Mouse (Mus musculus): ENCODE results near the gene Zer1. TPM values are rescaled to one million over a fixed set of nuclear protein-coding genes. Genes with fewer than 3 reads are reported as not detected.
"Not testable (repeated sequence)": the region's sequence is repeated elsewhere in the genome, so short reads cannot be mapped to it uniquely, and the experiment has no call there.

The Zer1 gene
- polyA plus RNA-seq, 1 experiment = 7.2 TPM

DNA sequence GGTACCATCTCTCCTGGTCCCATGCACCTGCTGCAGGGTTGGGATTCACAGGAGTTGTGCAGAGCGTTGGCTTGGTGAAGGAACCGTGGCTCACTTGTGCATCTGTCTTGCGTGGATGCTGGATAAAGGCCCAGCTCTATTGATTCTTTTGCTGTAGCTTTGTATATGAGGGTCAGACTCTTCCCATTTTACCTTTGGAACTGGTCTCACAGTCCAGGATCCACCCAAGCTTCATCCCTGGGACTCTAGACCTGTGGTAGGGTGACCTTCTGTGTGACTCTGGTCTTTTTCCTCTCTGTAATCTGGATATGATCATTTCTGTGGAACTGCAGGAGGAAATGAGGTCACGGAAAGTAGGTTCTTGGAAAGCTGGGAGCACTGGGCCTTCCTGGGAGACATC lies 20.1 kb upstream of the Zer1 start:
- H3K4me3 ChIP-seq (ENCODE audit: insufficient read depth, poor library complexity, severe bottlenecking) = no peak overlapping the region
- no peak overlapping the region for H3ac ChIP-seq (ENCODE audit: control insufficient read depth, insufficient read length, low read depth)
- H3K79me3 ChIP-seq (ENCODE audit: low read depth) = no peaks in the 10 kb centered on the region
- TF ChIP-seq MYOG (IDR thresholded peaks at IDR 0.05; ENCODE audit: control insufficient read depth, extremely low read depth, insufficient read length) = no peak
- TF ChIP-seq CTCF (IDR thresholded peaks at IDR 0.05; ENCODE audit: control insufficient read depth, insufficient read depth, insufficient read length) = no peak
- no peak for TF ChIP-seq FOSL1 (IDR thresholded peaks at IDR 0.05; ENCODE audit: insufficient read depth, low read length, poor library complexity, severe bottlenecking)
- no peak for TF ChIP-seq MAX (IDR thresholded peaks at IDR 0.05)
- TF ChIP-seq CEBPB (IDR thresholded peaks at IDR 0.05; ENCODE audit: low read depth) = no peak
- no peak for TF ChIP-seq MYOD1 (IDR thresholded peaks at IDR 0.05; ENCODE audit: control insufficient read depth, insufficient read length, low read depth)
- no peak for TF ChIP-seq USF1 (IDR thresholded peaks at IDR 0.05; ENCODE audit: low read depth)
- no peaks in the 10 kb centered on the region for H3K79me2 ChIP-seq (ENCODE audit: control insufficient read depth, insufficient read depth)
- H3K27me3 ChIP-seq (ENCODE audit: control insufficient read depth, insufficient read depth, insufficient read length) = no peaks in the 10 kb centered on the region
- peaks cover 57% of the 10 kb centered on the region for H3K36me3 ChIP-seq (ENCODE audit: control insufficient read depth, insufficient read depth)

DNA sequence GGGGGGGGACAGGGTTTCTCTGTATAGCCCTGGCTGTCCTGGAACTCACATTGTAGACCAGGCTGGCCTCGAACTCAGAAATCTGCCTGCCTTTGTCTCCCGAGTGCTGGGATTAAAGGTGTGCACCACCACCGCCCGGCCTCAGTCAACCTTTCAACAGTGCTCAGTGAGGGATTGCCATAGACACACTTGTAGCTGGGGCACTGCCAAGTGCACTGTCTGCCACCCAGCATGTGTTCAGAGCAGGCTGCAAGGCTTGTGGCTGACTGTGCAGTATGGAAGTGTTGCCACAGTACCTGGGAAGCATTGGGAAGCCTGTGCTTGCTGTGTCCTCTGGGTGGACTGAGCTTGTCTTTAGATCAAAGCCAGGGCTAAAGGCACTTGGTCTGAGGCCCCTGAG lies 15.6 kb upstream of the Zer1 start:
- H3K79me3 ChIP-seq (ENCODE audit: low read depth); H3ac ChIP-seq (ENCODE audit: control insufficient read depth, insufficient read length, low read depth); H3K4me3 ChIP-seq (ENCODE audit: insufficient read depth, poor library complexity, severe bottlenecking); H3K27me3 ChIP-seq (ENCODE audit: control insufficient read depth, insufficient read depth, insufficient read length): not testable (repeated sequence)
- Histone ChIP-seq H3K79me2 (ENCODE audit: control insufficient read depth, insufficient read depth) (peaks cover 22% of the 10 kb centered on the region), H3K36me3 (ENCODE audit: control insufficient read depth, insufficient read depth) (peaks cover 53% of the 10 kb centered on the region)

DNA sequence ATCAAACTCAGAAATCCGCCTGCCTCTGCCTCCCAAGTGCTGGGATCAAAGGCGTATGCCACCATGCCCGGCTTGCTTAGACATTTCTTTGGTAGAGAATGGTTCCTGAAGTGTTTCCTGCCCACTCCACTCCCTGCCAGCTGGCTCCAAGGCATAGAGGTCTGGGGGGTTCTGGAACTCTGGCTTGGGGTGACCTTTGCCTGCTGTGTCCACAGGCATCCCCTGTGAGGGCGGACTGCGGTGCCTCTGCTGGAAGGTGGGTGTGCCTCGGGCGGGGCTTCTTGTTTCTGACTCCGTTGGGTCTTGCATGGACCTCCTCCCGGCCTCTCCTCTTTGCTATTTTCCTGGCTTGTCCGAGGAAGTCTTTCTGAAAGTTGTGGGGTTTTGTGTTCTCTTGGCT lies 12.1 kb upstream of the Zer1 start:
- Histone ChIP-seq H3ac (ENCODE audit: control insufficient read depth, insufficient read length, low read depth) (no peak overlapping the region), H3K36me3 (ENCODE audit: control insufficient read depth, insufficient read depth) (peaks cover 36% of the 10 kb centered on the region), H3K79me2 (ENCODE audit: control insufficient read depth, insufficient read depth) (peaks cover 36% of the 10 kb centered on the region), H3K4me3 (ENCODE audit: insufficient read depth, poor library complexity, severe bottlenecking) (no peak overlapping the region), H3K27me3 (ENCODE audit: control insufficient read depth, insufficient read depth, insufficient read length) (no peaks in the 10 kb centered on the region), H3K79me3 (ENCODE audit: low read depth) (peaks cover 4% of the 10 kb centered on the region)
- TF ChIP-seq MYOD1 (IDR thresholded peaks at IDR 0.05; ENCODE audit: control insufficient read depth, insufficient read length, low read depth) = no peak

DNA sequence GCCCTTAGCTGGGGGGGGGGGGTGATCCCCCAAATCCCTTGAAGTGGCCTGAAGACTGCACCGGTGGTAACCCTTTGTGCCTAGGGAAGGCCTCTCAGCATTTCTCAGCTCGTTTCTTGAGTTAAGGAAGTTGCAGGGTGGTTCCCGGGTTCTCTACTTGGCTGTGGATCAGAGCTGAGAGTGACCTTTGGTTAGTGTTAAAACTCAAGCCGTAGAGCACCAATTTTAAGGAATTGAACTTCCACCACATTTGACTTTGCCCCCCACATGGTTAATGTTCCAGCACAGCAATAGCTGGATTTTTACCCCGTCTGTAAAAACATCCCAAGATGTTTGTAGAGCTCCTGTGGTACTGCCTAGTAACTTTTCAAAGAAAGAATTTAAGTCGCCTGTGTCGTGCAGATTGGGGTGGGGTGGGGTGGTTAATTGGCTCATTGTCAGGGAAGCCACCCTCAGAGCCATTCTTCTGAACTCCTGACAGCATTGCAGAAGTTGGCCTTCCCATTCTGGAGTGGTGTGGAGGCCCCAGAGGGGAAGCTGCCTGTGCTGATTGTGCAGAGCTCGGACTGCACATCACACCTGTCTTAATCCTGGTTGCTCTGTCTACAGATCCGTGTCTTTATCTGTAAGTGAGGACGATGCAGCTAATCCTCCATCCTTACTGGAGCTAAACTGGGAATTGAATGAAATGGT lies 10.7 kb upstream of the Zer1 start:
- Histone ChIP-seq H3K27me3 (ENCODE audit: control insufficient read depth, insufficient read depth, insufficient read length) (no peaks in the 10 kb centered on the region), H3K79me3 (ENCODE audit: low read depth) (peaks cover 4% of the 10 kb centered on the region), H3K4me3 (ENCODE audit: insufficient read depth, poor library complexity, severe bottlenecking) (peak overlapping the region; percentile 92), H3ac (ENCODE audit: control insufficient read depth, insufficient read length, low read depth) (no peak overlapping the region), H3K36me3 (ENCODE audit: control insufficient read depth, insufficient read depth) (peaks cover 22% of the 10 kb centered on the region), H3K79me2 (ENCODE audit: control insufficient read depth, insufficient read depth) (peaks cover 36% of the 10 kb centered on the region)
- TF ChIP-seq CTCF (IDR thresholded peaks at IDR 0.05; ENCODE audit: control insufficient read depth, insufficient read depth, insufficient read length) (no peak), CEBPB (IDR thresholded peaks at IDR 0.05; ENCODE audit: low read depth) (no peak)

DNA sequence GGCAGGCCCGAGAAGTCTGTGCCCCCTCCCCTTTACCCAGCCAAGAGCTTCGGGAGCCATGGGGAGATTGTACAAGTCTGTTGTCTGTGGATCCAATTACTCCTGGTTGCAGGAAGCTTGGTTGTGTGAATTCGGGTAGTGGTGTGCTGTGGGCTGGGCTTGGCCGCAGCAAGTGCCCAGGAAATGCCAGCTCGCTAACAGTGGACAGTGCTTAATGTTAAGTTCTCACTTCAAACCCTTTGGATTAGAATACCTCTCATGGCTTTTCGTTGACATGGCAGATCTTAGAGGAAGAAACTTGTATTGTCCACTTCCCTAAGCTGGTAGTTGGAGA lies 10.0 kb upstream of the Zer1 start:
- Histone ChIP-seq H3K79me2 (ENCODE audit: control insufficient read depth, insufficient read depth) (peaks cover 36% of the 10 kb centered on the region), H3K27me3 (ENCODE audit: control insufficient read depth, insufficient read depth, insufficient read length) (no peaks in the 10 kb centered on the region), H3ac (ENCODE audit: control insufficient read depth, insufficient read length, low read depth) (peak overlapping the region; percentile 95), H3K36me3 (ENCODE audit: control insufficient read depth, insufficient read depth) (peaks cover 20% of the 10 kb centered on the region), H3K4me3 (ENCODE audit: insufficient read depth, poor library complexity, severe bottlenecking) (peak overlapping the region; percentile 92), H3K79me3 (ENCODE audit: low read depth) (peaks cover 4% of the 10 kb centered on the region)
- TF ChIP-seq USF1 (IDR thresholded peaks at IDR 0.05; ENCODE audit: low read depth) (no peak), CEBPB (IDR thresholded peaks at IDR 0.05; ENCODE audit: low read depth) (no peak), FOSL1 (IDR thresholded peaks at IDR 0.05; ENCODE audit: insufficient read depth, low read length, poor library complexity, severe bottlenecking) (no peak), MYOD1 (IDR thresholded peaks at IDR 0.05; ENCODE audit: control insufficient read depth, insufficient read length, low read depth) (no peak), MAX (IDR thresholded peaks at IDR 0.05) (no peak), MYOG (IDR thresholded peaks at IDR 0.05; ENCODE audit: control insufficient read depth, extremely low read depth, insufficient read length) (no peak), CTCF (IDR thresholded peaks at IDR 0.05; ENCODE audit: control insufficient read depth, insufficient read depth, insufficient read length) (no peak)

DNA sequence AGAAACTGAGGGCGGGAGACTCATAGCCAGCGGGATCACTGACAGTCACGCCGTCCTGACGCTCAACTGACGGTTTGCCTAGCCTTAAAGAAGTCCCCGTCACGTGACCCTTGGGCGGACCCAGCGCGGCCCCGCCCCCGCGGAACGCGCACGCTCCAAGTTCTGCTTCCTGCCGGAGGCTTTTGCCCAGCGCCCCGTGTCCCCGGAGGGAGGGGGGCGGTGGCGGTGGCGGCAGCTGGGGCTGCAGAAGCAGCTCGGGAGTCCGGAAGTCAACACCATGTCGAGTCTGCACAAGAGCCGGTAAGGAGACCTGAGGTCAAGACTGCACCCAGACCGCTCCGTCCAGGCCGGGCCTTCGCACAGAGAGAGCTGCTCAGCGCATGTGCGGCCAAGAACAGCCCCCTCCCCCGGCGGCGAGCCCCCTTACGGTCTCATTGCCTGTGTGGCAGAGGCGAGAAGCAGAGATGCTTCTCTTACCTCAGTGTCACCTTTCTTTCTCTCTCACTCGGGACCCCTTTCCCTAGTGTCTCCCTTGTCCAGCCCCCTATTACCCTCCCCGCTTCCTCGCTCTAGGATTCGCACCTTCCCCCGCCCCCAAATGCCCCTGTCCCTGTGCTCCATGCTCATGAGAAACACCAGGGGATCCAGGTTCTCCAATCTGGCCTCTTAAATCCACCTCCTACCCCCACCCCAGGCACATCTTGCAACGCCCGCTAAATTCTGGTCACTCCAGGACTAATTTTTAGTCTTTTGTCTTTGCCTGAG lies 9.4 kb upstream of the Zer1 start, which contains the start of gene Tbc1d13:
Tbc1d13 (plus strand) TSS at position 134 of the 765 bp plus-strand sequence.
- Histone ChIP-seq H3K79me3 (ENCODE audit: low read depth) (peaks cover 4% of the 10 kb centered on the region), H3K27me3 (ENCODE audit: control insufficient read depth, insufficient read depth, insufficient read length) (no peaks in the 10 kb centered on the region), H3K79me2 (ENCODE audit: control insufficient read depth, insufficient read depth) (peaks cover 36% of the 10 kb centered on the region), H3K36me3 (ENCODE audit: control insufficient read depth, insufficient read depth) (peaks cover 20% of the 10 kb centered on the region), H3ac (ENCODE audit: control insufficient read depth, insufficient read length, low read depth) (peak within 1 kb of the TSS; percentile 95), H3K4me3 (ENCODE audit: insufficient read depth, poor library complexity, severe bottlenecking) (peak within 1 kb of the TSS; percentile 92)
- no peak for TF ChIP-seq CTCF (IDR thresholded peaks at IDR 0.05; ENCODE audit: control insufficient read depth, insufficient read depth, insufficient read length)
- peak; percentile 100 for TF ChIP-seq USF1 (IDR thresholded peaks at IDR 0.05; ENCODE audit: low read depth)
- no peak for TF ChIP-seq FOSL1 (IDR thresholded peaks at IDR 0.05; ENCODE audit: insufficient read depth, low read length, poor library complexity, severe bottlenecking)
- peak; percentile 85 for TF ChIP-seq MAX (IDR thresholded peaks at IDR 0.05)
- TF ChIP-seq MYOG (IDR thresholded peaks at IDR 0.05; ENCODE audit: control insufficient read depth, extremely low read depth, insufficient read length) = no peak
- TF ChIP-seq CEBPB (IDR thresholded peaks at IDR 0.05; ENCODE audit: low read depth) = no peak
- TF ChIP-seq MYOD1 (IDR thresholded peaks at IDR 0.05; ENCODE audit: control insufficient read depth, insufficient read length, low read depth) = no peak

All from C2C12 (cell line).